Mouse (Mus musculus): ENCODE measurements around the gene Thop1. TPM values are rescaled to one million over a fixed set of nuclear protein-coding genes. Genes with fewer than 3 reads are reported as not detected.

Thop1 gene
- polyA plus RNA-seq, 1 experiment from 2014 or later = 55.4 TPM

DNA sequence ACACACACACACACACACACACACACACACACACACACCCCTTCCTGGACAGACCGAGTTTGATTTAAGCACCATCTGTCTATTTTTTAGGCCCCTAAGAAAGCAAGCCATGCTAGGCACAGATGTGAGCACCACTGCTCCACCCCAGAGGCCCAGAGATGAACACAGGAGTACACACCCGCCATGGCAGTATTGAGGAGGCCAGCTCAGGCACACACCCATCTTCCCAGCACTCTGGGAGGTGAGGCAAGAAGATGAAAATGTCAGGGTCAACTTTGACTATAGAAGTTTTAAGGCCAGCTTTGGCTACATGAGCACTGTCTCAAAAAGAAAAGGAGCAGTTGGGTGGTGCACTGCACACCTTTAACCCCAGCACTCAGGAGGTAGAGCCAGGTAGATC lies 53.1 kb downstream of the Thop1 start:
- 61% methylated on average over 2 of the region's 2 CpGs for WGBS
- Histone ChIP-seq H3K4me3 (replicated peaks; ENCODE audit: low read length) (no peak overlapping the region), H3K4me2 (ENCODE audit: low read depth, low read length) (no peak overlapping the region), H3K27ac (ENCODE audit: low read length) (no peak overlapping the region), H3K4me1 (ENCODE audit: control insufficient read depth, insufficient read depth, low read length) (0 out of 2 replicates have a peak, but pooled peaks cover 6% of the 10 kb centered on the region), H3K9ac (ENCODE audit: low read length) (no peak overlapping the region), H3K27me3 (ENCODE audit: control insufficient read depth, insufficient read depth, low read length) (no peaks in the 10 kb centered on the region), H3K36me3 (ENCODE audit: control insufficient read depth, insufficient read depth, low read length) (peaks cover 31% of the 10 kb centered on the region; the same call in 1 of the 2 replicates), H3K9me3 (replicated peaks; ENCODE audit: control insufficient read depth, low read length) (no peaks in the 10 kb centered on the region)
- no peak for ATAC-seq (ENCODE audit: insufficient read depth, low FRiP score)

DNA sequence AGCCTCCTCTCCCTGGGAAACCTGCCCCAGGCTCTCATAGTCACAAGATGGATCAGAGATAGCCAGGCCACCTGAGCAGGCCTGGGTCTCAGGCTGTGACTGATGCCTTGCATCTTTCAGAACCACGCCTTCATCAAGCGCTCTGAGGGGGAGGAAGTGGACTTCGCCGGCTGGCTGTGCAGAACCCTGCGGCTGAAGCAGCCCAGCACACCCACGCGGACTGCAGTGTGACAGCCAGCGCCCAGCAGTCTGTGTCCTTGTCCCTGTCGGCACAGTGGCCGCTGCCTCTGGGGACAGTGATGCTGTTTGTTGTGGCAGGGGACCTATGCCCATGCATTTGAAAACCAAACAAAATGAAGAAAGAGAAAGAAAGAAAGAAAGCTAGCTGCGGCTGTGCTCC lies 53.7 kb downstream of the Thop1 start:
- no peak overlapping the region for H3K27ac ChIP-seq (ENCODE audit: low read length)
- WGBS = 74% methylated on average over 11 of the region's 11 CpGs
- 0 out of 2 replicates have a peak, but pooled peaks cover 6% of the 10 kb centered on the region for H3K4me1 ChIP-seq (ENCODE audit: control insufficient read depth, insufficient read depth, low read length)
- H3K27me3 ChIP-seq (ENCODE audit: control insufficient read depth, insufficient read depth, low read length) = no peaks in the 10 kb centered on the region
- H3K9ac ChIP-seq (ENCODE audit: low read length) = no peak overlapping the region
- H3K4me2 ChIP-seq (ENCODE audit: low read depth, low read length) = no peak overlapping the region
- ATAC-seq (ENCODE audit: insufficient read depth, low FRiP score) = no peak
- H3K36me3 ChIP-seq (ENCODE audit: control insufficient read depth, insufficient read depth, low read length) = peaks cover 28% of the 10 kb centered on the region; the same call in 1 of the 2 replicates
- no peaks in the 10 kb centered on the region for H3K9me3 ChIP-seq (replicated peaks; ENCODE audit: control insufficient read depth, low read length)
- H3K4me3 ChIP-seq (replicated peaks; ENCODE audit: low read length) = no peak overlapping the region

Small RNAs within 50 kb of the gene (microRNA-seq; reads per million reads assigned to microRNA genes)
- gene Mir5615-1 (not detected), gene Mir5615-2 (not detected)

Other genes starting within 250 kb of the Thop1 start
- gene Oaz1, start 243.4 kb upstream of the Thop1 start, polyA plus RNA-seq (2015; fragmentation: Nextera tagmentation; extraction: Ambion mirVana) = 1,560 and 1,582 TPM in 2 replicates
- 0.05 and 0.12 TPM in 2 replicates for gene Lingo3, start 226.0 kb upstream of the Thop1 start, polyA plus RNA-seq (2015; fragmentation: Nextera tagmentation; extraction: Ambion mirVana)
- gene Lsm7, start 214.8 kb upstream of the Thop1 start, polyA plus RNA-seq (2015; fragmentation: Nextera tagmentation; extraction: Ambion mirVana) = 192 and 210 TPM in 2 replicates
- 40.0 and 42.7 TPM in 2 replicates for gene Sppl2b, start 214.8 kb upstream of the Thop1 start, polyA plus RNA-seq (2015; fragmentation: Nextera tagmentation; extraction: Ambion mirVana)
- gene Tmprss9, start 198.2 kb upstream of the Thop1 start, polyA plus RNA-seq (2015; fragmentation: Nextera tagmentation; extraction: Ambion mirVana) = 0.06 TPM in 1 of 2 replicates, not detected in the other
- 288 and 309 TPM in 2 replicates for gene Timm13, start 169.1 kb upstream of the Thop1 start, polyA plus RNA-seq (2015; fragmentation: Nextera tagmentation; extraction: Ambion mirVana)
- 43.4 and 43.9 TPM in 2 replicates for gene Lmnb2, start 151.8 kb upstream of the Thop1 start, polyA plus RNA-seq (2015; fragmentation: Nextera tagmentation; extraction: Ambion mirVana)
- 34.8 and 40.9 TPM in 2 replicates for gene Gadd45b, start 140.0 kb upstream of the Thop1 start, polyA plus RNA-seq (2015; fragmentation: Nextera tagmentation; extraction: Ambion mirVana)
- 5.2 and 6.1 TPM in 2 replicates for gene Gng7, start 55.1 kb upstream of the Thop1 start, polyA plus RNA-seq (2015; fragmentation: Nextera tagmentation; extraction: Ambion mirVana)
- 0.49 and 0.57 TPM in 2 replicates for gene Diras1, start 44.4 kb upstream of the Thop1 start, polyA plus RNA-seq (2015; fragmentation: Nextera tagmentation; extraction: Ambion mirVana)
- gene Slc39a3, start 32.6 kb upstream of the Thop1 start, polyA plus RNA-seq (2015; fragmentation: Nextera tagmentation; extraction: Ambion mirVana) = 18.2 and 20.9 TPM in 2 replicates
- gene Sgta, start 9.9 kb upstream of the Thop1 start, polyA plus RNA-seq (2015; fragmentation: Nextera tagmentation; extraction: Ambion mirVana) = 163 and 167 TPM in 2 replicates
- gene Creb3l3, start 28.8 kb downstream of the Thop1 start, polyA plus RNA-seq (2015; fragmentation: Nextera tagmentation; extraction: Ambion mirVana) = 14.5 and 18.9 TPM in 2 replicates
- gene Map2k2, start 35.9 kb downstream of the Thop1 start, polyA plus RNA-seq (2015; fragmentation: Nextera tagmentation; extraction: Ambion mirVana) = 143 and 145 TPM in 2 replicates
- gene Zbtb7a, start 65.2 kb downstream of the Thop1 start, polyA plus RNA-seq (2015; fragmentation: Nextera tagmentation; extraction: Ambion mirVana) = 36.6 and 47.4 TPM in 2 replicates
- 34.8 and 35.8 TPM in 2 replicates for gene Pias4, start 97.9 kb downstream of the Thop1 start, polyA plus RNA-seq (2015; fragmentation: Nextera tagmentation; extraction: Ambion mirVana)
- gene Eef2, start 106.6 kb downstream of the Thop1 start, polyA plus RNA-seq (2015; fragmentation: Nextera tagmentation; extraction: Ambion mirVana) = 533 and 575 TPM in 2 replicates
- gene Dapk3, start 113.0 kb downstream of the Thop1 start, polyA plus RNA-seq (2015; fragmentation: Nextera tagmentation; extraction: Ambion mirVana) = 30.5 and 32.4 TPM in 2 replicates
- gene 4930442H23Rik, start 113.8 kb downstream of the Thop1 start, polyA plus RNA-seq (2015; fragmentation: Nextera tagmentation; extraction: Ambion mirVana) = not detected in 2 replicates
- 0.57 TPM in 1 of 2 replicates, not detected in the other for gene Nmrk2, start 132.0 kb downstream of the Thop1 start, polyA plus RNA-seq (2015; fragmentation: Nextera tagmentation; extraction: Ambion mirVana)
- gene Atcay, start 160.8 kb downstream of the Thop1 start, polyA plus RNA-seq (2015; fragmentation: Nextera tagmentation; extraction: Ambion mirVana) = 1.5 TPM in 2 replicates
- 5.3 and 5.9 TPM in 2 replicates for gene Zfr2, start 163.1 kb downstream of the Thop1 start, polyA plus RNA-seq (2015; fragmentation: Nextera tagmentation; extraction: Ambion mirVana)
- gene Matk, start 182.9 kb downstream of the Thop1 start, polyA plus RNA-seq (2015; fragmentation: Nextera tagmentation; extraction: Ambion mirVana) = 3.6 and 4.2 TPM in 2 replicates
- 197 and 220 TPM in 2 replicates for gene Mrpl54, start 196.9 kb downstream of the Thop1 start, polyA plus RNA-seq (2015; fragmentation: Nextera tagmentation; extraction: Ambion mirVana)
- gene Apba3, start 196.9 kb downstream of the Thop1 start, polyA plus RNA-seq (2015; fragmentation: Nextera tagmentation; extraction: Ambion mirVana) = 61.6 and 66.9 TPM in 2 replicates
- 29.1 and 35.7 TPM in 2 replicates for gene Tjp3, start 221.5 kb downstream of the Thop1 start, polyA plus RNA-seq (2015; fragmentation: Nextera tagmentation; extraction: Ambion mirVana)
- gene Pip5k1c, start 222.9 kb downstream of the Thop1 start, polyA plus RNA-seq (2015; fragmentation: Nextera tagmentation; extraction: Ambion mirVana) = 40.8 and 41.8 TPM in 2 replicates